Mouse (Mus musculus) layer of hippocampus, adult 9-11 months (tissue): ENCODE measurements around the gene Gm10722.
"Not testable (repeated sequence)": the region's sequence is repeated elsewhere in the genome, so short reads cannot be mapped to it uniquely, and the experiment has no call there.

Experiments
- DNase-seq: peaks from one replicate; pipeline ENCODE4 v3.0.0; 2022

Gene Gm10722

DNA sequence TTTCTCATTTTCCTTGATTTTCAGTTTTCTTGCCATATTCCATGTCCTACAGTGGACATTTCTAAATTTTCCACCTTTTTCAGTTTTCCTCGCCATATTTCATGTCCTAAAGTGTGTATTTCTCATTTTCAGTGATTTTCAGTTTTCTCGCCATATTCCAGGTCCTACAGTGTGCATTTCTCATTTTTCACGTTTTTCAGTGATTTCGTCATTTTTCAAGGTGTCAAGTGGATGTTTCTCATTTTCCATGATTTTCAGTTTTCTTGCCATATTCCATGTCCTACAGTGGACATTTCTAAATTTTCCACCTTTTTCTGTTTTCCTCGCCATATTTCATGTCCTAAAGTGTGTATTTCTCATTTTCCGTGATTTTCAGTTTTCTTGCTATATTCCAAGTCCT is 24.9 kb downstream of the Gm10722 start:
- peak; percentile 37 for DNase-seq

DNA sequence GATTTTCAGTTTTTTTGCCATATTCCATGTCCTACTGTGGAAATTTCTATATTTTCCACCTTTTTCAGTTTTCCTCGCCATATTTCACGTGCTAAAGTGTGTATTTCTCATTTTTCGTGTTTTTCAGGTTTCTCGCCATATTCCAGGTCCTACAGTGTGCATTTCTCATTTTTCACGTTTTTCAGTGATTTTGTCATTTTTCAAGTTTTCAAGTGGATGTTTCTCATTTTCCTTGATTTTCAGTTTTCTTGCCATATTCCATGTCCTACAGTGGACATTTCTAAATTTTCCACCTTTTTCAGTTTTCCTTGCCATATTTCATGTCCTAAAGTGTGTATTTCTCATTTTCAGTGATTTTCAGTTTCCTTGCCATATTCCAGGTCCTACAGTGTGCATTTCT is 25.4 kb downstream of the Gm10722 start:
- not testable (repeated sequence) for DNase-seq

DNA sequence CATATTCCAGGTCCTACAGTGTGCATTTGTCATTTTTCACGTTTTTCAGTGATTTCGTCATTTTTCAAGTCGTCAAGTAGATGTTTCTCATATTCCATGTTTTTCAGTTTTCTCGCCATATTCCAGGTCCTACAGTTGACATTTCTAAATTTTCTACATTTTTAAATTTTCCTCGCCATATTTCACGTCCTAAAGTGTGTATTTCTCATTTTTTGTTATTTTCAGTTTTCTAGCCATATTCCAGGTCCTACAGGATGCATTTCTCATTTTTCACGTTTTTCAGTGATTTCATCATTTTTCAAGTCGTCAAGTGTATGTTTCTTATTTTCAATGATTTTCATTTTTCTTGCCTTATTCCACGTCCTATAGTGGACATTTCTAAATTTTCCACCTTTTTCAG is 26.0 kb downstream of the Gm10722 start:
- DNase-seq = not testable (repeated sequence)

DNA sequence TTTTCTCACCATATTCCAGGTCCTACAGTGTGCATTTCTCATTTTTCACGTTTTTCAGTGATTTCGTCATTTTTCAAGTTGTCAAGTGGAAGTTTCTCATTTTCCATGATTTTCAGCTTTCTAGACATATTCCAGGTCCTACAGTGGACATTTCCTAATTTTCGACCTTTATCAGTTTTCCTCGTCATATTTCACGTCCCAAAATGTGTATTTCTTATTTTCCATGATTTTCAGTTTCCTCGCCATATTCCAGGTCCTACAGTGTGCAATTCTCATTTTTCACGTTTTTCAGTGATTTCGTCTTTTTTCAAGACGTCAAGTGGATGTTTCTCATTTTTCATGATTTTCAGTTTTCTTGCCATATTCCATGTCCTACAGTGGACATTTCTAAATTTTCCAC is 26.5 kb downstream of the Gm10722 start:
- DNase-seq = not testable (repeated sequence)

DNA sequence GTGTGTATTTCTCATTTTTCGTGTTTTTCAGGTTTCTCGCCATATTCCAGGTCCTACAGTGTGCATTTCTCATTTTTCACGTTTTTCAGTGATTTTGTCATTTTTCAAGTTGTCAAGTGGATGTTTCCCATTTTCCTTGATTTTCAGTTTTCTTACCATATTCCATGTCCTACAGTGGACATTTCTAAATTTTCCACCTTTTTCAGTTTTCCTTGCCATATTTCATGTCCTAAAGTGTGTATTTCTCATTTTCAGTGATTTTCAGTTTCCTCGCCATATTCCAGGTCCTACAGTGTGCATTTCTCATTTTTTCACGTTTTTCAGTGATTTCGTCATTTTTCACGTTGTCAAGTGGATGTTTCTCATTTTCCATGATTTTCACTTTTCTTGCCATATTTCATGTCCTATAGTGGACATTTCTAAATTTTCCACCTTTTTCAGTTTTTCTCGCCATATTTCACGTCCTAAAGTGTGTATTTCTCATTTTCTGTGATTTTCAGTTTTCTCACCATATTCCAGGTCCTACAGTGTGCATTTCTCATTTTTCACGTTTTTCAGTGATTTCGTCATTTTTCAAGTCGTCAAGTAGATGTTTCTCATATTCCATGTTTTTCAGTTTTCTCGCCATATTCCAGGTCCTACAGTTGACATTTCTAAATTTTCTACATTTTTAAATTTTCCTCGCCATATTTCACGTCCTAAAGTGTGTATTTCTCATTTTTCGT is 28.7 kb downstream of the Gm10722 start:
- DNase-seq = not testable (repeated sequence)

DNA sequence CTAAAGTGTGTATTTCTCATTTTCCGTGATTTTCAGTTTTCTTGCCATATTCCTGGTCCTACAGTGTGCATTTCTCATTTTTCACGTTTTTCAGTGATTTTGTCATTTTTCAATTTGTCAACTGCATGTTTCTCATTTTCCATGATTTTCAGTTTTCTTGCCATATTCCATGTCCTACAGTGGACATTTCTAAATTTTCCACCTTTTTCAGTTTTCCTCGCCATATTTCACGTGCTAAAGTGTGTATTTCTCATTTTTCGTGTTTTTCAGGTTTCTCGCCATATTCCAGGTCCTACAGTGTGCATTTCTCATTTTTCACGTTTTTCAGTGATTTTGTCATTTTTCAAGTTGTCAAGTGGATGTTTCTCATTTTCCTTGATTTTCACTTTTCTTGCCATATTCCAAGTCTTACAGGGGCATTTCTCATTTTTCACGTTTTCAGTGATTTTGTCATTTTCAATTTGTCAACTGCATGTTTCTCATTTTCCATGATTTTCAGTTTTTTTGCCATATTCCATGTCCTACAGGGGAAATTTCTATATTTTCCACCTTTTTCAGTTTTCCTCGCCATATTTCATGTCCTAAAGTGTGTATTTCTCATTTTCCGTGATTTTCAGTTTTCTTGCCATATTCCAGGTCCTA is 30.1 kb downstream of the Gm10722 start:
- DNase-seq = not testable (repeated sequence)

DNA sequence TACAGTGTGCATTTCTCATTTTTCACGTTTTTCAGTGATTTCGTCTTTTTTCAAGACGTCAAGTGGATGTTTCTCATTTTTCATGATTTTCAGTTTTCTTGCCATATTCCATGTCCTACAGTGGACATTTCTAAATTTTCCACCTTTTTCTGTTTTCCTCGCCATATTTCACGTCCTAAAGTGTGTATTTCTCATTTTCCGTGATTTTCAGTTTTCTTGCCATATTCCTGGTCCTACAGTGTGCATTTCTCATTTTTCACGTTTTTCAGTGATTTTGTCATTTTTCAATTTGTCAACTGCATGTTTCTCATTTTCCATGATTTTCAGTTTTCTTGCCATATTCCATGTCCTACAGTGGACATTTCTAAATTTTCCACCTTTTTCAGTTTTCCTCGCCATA is 33.6 kb downstream of the Gm10722 start, which contains the start of gene Gm17535:
TSS of gene Gm17535 (plus strand) at position 301 of the 400 bp plus-strand sequence.
- not testable (repeated sequence) for DNase-seq

DNA sequence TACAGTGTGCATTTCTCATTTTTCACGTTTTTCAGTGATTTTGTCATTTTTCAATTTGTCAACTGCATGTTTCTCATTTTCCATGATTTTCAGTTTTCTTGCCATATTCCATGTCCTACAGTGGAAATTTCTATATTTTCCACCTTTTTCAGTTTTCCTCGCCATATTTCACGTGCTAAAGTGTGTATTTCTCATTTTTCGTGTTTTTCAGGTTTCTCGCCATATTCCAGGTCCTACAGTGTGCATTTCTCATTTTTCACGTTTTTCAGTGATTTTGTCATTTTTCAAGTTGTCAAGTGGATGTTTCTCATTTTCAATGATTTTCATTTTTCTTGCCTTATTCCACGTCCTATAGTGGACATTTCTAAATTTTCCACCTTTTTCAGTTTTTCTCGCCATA is 35.9 kb downstream of the Gm10722 start, which contains the start of gene Gm10715:
TSS of gene Gm10715 (plus strand) at position 301 of the 400 bp plus-strand sequence.
- DNase-seq = not testable (repeated sequence)

DNA sequence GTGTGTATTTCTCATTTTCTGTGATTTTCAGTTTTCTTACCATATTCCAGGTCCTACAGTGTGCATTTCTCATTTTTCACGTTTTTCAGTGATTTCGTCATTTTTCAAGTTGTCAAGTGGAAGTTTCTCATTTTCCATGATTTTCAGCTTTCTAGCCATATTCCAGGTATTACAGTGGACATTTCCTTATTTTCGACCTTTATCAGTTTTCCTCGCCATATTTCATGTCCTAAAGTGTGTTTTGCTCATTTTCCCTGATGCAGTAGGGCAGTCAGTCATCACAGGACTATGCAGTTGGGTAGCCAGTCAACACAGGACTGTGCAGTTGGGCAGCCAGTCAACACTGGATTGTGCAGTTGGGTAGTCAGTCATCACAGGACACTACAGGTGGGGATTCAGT is 37.4 kb downstream of the Gm10722 start:
- not testable (repeated sequence) for DNase-seq
